Mouse (Mus musculus) layer of hippocampus, postnatal 36 days (tissue): ENCODE data around the gene Cd44. TPM values are rescaled to one million over a fixed set of nuclear protein-coding genes. Genes with fewer than 3 reads are reported as not detected.

Experiments
- DNase-seq, 2 experiments: peaks; one replicate each; pipeline ENCODE4 v3.0.0; 2022
- total RNA-seq, 2 experiments: library from RNA; stranded (reverse); gene quantifications; 2 replicates each; pipeline ENCODE4 v1.2.3; 2021

Gene Cd44
- total RNA-seq, 2 experiments from 2014 or later, result 3.4 to 4.1 TPM

DNA sequence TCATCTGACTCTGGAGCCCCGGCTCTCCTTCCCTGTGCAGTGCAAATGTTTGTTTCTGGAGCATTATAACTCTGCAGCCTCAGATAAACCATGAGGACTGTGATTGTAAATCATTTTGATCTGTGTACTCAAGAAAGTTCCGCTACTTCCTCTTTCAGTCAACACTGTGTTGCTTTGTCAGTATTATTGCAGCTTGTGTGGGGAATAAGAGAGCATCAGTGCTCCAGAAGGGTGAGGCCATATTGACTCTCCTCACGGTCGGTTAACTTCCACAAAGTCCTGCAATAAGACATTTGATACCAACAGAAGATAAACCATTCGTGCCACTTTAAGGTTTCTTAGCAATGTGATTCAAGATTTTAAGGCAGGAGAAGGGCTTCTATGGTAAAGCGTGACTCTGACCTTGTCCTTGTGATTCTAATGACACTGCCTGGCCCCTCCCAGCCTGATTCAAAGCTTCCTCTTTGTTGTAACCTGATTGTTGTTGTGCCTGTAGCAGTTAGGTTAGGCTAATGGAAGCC lies 86.1 kb downstream of the Cd44 start:
- DNase-seq, result no peak

DNA sequence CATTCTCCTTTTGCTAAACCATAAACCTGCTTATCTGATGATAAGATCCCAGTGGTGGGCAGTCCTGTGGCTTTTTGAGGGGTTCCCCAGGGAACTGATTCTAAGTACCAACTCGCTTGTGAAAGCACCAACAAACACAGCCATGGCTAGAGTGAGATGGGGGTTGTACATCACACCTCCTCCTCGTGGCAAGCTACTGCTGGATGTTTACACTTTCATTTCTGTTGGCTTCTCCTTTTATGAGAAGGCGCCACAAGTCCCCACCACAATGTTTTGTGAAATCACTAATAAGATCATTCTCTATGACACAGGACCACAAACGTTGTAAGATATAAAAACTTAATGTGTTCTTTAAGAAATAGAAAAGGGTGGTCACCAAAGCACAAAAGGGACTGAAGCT lies 88.7 kb downstream of the Cd44 start:
- no peak for DNase-seq

DNA sequence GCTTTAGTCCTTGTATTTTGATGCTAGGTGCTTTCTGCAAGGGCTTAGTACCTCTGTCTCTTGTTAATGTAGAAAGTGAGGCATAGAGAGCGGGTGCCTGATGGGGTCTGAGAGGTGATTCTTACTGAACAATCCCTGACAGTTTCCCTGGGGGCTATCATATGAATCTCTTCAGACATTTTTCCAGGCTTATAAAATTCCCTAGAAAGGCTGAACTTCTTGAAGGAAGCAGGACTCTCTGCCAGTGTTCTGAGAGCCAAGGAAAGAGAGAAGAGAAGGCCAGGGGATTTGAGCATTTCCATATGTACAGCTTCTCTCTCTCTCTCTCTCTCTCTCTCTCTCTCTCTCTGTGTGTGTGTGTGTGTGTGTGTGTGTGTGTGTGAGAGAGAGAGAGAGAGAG lies 92.0 kb downstream of the Cd44 start:
- DNase-seq, result no peak

DNA sequence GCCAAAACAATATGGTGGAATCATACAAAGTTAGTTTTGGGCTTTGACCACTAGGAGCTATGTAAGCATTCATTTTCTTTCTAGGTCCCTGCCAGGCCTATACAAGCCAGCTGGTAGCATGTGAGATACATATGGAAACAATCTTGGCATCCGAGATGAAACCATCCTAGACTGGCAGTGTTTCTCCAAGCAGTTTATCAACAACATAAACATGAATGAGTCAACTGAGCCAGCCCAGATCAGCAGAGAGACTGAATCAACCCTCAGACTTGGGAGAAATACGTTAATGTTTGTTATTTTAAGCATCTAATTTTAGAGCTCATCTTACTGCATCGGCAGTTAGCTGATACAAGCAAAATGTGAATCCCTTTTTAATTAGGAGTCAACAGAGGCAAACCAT lies 93.8 kb downstream of the Cd44 start:
- no peak for DNase-seq

DNA sequence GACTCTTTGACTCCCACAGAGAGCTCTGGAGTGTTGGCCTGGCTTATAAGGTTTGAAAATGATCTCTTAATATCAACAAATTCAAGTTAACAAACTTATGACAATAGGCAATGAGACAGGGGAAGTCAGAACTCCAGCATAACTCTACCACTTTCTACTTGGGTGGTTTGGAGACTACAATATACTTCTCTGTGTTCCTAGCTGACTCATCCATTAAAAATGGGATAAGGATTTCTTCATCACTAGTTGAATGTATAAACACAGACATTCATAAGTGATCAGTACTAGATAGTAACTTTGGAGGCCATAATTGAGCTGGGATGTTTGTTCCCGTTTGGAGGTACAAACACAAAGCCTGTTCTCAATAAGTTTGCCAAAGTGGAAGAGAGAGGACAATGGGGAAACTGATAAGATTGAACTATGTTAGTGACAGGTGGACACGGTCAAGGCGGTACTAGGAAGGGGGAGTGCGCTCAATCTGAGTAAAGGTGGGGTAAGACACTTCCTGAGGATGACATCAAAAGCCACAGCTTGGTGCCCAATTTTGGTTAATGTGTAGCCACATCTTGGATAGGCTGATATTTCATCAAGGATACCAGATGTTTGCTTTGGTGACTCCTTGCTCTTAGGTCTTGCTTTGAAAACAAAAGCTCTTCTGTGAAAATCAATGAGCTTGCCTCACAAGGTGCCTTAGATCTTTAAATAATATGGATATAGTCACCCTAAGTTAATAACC lies 95.5 kb downstream of the Cd44 start:
- no peak for DNase-seq

DNA sequence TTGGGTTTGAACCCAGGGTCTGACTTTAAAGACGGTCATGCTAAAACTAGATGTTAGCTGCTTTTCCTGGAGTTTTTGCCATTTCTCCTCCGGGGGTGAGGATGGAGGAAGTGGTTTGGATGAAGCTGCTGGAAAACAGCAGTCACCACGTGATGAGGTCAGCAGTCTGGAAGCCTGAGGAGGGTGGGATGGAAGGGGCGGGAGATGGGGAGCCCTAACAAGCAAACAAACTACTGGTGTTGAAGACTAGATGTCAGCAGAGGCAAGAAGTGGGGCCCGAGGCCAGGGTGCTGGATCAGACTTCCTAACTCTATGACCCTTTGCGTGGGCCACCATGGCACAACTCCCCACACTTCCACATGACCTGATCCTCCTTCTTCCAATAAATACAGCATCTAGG lies 96.2 kb downstream of the Cd44 start:
- DNase-seq, result no peak

DNA sequence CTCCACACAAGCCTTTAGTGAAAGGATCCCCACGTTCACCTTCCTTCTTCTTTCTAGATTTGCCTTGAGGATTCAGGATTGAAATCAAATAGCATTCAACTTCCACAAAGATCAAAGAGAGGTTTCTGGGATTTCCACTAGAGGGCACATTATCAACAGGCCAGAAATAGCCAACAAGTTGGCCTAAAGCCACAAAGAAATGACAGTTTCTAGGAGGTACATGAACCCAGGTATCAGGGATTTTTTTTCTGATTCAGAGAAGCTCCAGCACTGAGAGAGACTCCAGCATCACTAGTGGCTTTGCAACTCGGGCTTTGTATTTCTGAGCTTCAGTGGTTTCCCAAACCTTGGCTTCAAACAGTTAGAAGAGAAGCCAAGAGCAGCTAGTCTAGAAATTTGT lies 97.4 kb downstream of the Cd44 start:
- DNase-seq, result no peak

DNA sequence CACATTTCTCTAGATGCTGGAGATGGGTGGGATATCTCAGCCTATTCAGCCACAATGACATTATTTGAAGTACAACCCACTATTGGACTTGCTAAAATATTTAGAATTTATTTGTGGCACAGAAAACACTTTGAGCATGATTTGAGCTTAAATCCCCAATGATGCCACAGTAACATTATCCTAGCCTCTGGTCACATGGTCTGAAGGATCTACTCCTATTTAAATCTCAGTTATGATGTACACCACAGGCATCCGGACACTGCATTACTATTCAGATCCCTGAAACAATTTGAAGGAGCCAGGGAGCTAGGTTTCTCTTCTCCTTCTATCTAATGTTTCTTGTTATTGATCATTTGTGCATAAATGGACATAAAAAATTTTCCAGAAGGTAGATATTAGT lies 99.6 kb downstream of the Cd44 start:
- DNase-seq, result no peak

DNA sequence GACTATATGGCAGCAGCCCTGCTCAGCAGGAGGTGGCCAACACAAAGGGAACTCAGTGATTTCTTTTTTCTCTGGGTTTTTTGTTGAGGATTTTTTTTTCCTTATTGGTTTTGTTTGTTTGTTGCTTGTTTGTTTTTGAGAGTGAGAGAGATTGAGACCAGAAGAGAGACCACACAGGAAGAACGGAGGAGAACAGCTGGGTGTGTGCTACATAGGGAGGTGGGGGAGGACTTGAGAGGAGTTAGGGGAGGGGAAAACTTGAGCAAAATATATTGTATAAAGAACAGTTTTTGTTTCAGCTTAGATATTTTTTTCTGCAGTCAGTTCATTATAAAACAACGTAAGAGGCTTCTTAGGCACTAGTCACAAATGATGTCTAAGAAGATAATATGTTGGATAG lies 103.3 kb downstream of the Cd44 start:
- no peak for DNase-seq

DNA sequence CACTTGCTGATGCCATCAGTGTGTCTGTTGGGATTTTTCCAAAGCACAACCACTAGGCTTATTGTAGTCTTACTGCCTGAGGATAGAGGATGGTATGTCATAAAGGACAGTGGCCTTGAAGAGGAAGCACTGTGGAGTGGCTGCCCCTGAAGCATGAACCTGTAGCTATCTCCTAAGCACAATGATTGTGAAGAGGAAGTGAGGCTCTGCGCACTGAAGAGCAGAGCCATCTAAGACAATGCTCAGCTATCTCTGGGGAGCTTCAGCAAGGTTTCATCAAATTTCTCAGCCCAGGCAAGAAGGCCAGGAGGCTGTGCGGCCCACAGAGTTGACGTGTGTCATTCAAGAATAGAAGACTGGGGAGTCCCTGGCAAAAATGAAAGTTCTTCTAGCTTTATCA lies 106.4 kb downstream of the Cd44 start:
- no peak for DNase-seq

DNA sequence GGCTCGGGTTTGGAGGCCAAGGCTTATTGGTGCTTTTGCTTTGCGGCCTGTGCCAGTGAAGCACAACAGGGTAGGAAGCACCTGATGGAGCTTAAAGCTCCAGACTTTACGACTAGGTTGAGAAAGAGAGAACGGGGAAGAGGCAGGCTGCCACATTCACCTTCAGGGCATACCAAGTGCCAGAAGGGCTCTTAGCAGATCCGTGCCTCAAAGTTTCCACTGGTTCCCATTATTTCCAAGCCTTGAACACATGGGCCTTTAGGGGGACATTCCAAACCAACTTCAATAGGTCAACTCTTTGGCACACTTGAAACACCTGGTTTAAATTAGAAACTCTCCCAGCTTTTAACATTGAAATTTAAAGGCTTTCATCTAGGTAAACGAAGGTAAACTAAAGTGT lies 108.7 kb downstream of the Cd44 start:
- no peak for DNase-seq

DNA sequence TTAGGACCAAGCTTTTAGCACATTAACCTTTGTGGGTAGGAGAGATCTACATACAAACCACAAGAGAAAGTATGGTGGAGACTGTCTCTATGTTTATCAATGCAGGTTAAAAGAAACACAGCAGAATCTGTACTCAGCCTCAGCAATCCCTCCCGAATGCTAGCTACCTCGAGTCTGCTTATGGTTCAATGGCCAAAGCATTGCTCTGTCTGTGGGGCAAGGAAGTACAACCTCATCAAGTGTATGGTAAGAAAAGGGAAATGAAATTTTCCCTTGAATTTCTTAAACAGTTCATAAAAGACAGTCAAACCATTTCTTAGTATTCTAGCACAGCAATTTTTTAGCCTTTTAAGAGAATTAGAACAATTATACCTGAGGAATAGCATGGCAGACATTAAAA lies 109.8 kb downstream of the Cd44 start:
- no peak for DNase-seq

DNA sequence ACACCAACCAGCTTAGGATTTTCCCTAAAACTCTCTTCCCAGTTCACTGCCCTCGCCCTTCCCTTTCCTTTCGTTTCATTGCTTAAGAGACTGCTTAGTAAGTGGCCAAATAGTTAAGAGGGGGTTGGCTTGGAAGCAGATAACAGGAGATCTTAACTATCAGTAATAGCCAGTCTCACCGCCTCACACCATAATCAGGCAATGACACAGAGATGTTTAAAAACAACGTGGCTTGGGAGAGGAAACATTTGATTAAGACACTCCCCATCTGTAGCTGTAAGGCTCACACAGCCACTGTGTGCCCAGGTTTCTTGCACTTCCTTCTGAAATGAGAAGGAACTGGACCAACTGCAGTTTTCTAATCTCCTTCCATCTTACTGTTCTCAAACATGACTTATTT lies 115.8 kb downstream of the Cd44 start:
- DNase-seq, result no peak

DNA sequence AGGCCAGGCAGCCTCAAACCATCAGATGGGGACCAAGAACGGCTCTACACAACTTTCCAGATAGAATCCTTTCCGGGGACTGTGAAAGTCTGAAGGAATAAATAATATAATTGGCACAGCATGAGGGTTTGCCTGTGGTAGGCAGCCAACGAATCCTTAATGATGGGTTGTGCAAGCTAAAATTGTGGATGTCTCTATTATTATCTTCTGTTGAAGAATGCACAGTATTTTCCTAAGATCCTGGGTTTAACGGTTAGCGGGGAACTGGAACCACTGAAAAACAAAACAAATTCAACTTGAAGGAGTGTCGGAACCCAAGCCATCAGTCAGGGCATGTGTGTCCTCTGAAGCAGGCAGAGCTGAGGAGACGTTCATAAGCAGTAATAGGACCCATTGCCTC lies 118.7 kb downstream of the Cd44 start:
- DNase-seq, result no peak

DNA sequence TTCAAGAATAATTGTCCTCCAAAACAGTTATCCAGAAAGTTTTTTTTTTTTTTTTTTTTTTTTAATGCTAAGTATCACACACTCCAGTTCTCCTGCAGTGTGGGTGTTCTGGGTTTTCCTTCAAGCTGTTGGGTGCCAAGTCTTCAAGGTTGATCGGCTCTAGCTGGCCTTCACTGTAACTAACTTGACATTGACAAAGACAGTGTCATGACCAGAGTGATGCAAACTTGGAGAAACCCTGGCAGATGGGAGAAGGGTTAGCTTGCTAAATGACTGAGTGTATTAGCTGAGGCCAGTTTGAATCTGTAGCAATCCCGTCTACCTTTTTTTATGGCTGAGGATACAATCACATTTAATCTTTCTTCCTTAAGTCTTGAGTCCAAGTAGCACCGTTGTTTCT lies 123.3 kb downstream of the Cd44 start:
- DNase-seq, result no peak

DNA sequence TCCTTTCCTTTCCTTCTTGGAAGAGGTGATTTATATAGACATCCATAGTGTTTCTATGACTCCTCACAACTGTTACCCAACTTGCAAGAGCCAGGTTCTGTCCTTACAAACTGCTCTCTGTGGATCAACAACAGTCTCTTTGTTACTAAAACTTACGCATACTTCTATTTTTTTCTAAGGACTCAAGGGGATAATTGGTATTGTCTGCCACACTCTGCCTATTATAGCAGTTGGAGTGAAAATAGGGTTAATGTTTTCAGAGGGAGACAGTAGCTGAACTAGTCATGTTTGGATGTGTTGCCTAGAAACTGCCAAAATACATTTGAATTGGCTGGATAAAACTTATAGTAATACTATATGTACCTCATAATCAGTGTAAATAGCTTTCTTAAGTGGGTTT lies 125.9 kb downstream of the Cd44 start:
- DNase-seq, result no peak

DNA sequence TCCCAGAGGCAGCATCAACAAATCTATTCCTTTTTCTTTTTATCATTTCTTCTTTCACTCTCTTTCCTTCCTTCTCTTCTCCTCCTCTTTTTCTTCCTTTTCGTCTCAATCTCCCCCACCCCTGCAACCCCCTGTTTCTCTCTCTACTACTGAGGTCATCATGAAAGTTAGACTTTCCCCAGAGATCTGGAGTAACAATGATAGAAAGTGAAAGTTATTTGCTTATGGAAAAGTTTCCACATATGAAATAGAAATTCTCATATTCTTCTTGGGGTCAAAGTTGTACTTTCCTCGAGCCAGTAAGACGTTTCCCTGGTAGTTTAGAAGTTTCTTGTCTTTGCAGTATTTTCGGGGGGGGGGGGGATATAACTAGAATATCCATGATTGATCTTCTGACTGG lies 126.8 kb downstream of the Cd44 start:
- no peak for DNase-seq

DNA sequence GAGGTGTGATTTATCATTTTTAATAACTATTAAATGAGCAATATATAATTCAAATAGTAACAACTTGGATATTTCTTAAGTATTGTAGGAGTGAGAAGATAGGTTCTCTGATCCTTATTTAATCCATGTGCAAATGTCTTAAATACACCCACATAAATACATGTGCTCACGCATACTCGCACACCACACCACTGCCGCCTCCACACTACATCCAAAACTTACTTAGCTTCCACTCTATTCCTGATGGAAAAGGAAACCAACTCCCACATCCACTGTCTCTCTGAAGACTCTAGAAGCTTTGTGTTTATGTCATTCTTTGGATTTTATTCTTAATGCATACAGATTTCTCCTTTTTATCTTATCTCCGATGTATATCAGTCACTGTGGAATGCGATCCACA lies 129.2 kb downstream of the Cd44 start:
- no peak for DNase-seq

DNA sequence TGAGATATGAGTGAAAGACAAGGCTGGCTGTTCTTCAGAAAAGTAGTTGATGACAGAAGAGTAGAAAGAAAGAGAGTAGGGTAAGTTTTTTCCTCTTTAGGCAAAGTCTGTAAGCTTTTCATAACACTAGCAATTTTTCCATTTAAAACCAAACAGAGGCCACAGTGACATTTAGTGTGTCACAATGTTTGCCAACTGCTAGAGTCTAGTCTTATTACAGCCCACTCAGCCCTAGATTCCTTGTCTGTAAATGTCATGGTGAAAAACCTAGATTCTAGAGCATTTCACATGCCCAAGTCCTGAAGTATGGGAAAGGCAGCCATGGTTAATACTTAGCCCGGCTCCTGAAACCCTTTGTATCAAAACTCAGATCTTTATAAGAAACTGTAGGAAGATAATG lies 130.2 kb downstream of the Cd44 start:
- no peak for DNase-seq

DNA sequence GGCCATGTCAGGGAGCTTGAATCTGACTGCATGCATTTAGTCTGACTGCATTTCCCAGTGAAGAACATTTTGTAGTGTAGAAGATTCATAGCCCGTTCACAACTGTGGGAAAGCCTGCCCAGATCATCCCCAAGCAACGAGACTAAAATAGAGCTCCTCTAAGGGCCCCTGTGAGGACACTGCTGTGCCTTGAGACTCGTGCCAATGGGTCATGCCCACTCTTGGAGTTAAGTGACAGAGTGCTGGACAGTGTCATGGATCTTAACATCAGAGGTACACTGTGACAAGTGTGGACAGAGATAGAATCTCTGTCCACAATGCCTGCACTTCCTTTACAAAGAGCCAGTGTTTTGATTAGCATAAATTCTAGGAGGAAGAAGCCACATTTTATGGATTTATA lies 133.2 kb downstream of the Cd44 start:
- DNase-seq, result no peak

DNA sequence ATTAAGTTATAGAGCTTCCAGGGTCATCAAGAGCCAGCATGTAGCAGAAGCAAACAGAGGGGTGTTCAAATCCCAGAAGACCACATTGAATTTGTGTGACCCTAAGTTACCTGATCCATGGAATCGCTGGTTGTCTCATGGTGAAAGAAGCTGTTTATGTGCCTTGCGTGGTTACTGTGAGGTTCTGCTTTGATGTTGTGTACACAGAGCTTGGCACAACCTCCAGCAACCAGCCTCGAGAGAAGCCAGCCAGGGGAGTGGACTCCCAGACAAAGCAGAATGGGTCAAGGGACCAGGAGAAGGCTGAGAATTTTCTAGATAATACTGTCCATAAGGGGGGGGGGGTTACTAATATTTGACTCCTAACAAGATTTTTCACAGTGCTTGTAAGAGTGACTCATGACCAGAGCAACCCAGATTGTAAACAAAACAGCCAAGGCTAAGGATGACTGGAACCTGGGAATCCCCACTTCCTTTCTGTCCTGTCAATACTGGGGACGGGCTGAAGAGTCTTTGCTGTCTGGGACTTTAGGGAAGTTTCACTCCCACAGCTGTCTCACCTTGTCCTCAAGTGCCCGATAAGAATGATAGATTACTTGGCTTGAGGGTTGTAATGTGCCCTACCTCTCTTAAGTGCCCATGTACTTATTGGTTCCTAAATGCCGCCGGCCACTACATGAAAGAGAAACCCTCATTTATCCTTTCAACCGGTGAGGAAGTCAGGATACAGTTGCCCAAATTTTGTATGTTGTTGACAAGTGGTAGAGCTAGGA lies 136.7 kb downstream of the Cd44 start:
- no peak for DNase-seq

DNA sequence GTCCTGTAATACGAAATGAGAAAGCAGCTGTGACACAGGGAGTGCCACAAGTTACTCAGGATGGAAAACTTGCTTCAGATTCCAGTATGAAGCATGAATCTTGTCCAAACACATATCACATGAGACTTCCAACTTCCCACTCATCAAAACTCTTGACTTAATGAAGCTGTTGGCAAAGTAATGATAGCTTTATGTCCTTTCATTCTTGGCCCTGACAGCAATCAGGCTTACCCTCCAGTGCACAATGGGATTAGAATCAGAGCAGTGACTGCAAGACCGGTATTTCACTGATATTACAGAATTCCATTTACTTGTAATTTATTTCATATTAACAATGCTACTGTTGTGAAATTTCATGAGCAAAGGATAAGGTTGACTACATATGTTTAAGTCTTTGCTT lies 137.5 kb downstream of the Cd44 start:
- DNase-seq, result no peak

DNA sequence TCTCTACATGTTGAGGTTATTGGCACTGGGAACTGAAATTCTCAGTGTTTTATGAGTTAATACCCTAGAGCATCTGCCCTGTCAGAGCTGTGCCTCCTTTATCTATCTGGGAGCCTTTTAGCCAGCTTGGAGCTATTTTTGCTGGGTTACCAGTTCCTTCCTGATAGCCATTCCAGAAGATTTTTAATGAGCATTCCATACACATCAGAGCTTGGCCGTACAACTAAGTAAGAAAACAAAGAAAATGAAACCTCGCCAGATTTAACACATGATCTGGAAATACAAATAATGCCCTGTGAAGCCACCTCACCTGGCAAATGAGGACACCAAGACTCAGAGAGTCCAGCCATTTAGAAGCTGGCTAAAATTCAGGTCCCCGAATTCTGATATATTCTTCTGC lies 138.3 kb downstream of the Cd44 start:
- no peak for DNase-seq
